Mouse (Mus musculus) liver, embryonic 18 days (tissue): ENCODE data around the gene Ribc2. TPM values are rescaled to one million over a fixed set of nuclear protein-coding genes. Genes with fewer than 3 reads are reported as not detected.

Source experiments
- polyA plus RNA-seq: library from polyadenylated mRNA; depleted of rRNA; stranded (reverse); fragments of >200 nt; gene quantifications from 2 replicates; pipeline ENCODE4 v1.2.3, GENCODE M21; 2012; rRNA removed

Ribc2 gene
- polyA plus RNA-seq: not detected in 2 replicates

GRCm38 (mm10) chr15:85131275-85132192 lies at the start of gene Ribc2, which contains the start of gene Smc1b:
Gene Ribc2, plus strand, starts transcription at chr15:85132078.
Gene Smc1b, minus strand, starts transcription at chr15:85131964.

Other genes starting within 250 kb of the Ribc2 start
- 0.26 and 0.28 TPM in 2 replicates for gene Gm29666, start 212.0 kb upstream of the Ribc2 start, polyA plus RNA-seq
- gene Nup50, start 208.7 kb upstream of the Ribc2 start, polyA plus RNA-seq: 7.2 and 7.7 TPM in 2 replicates
- 2.3 TPM in 2 replicates for gene 5031439G07Rik, start 143.5 kb upstream of the Ribc2 start, polyA plus RNA-seq
- not detected in 2 replicates for gene Upk3a, start 114.9 kb upstream of the Ribc2 start, polyA plus RNA-seq
- 2.4 and 3.1 TPM in 2 replicates for gene Fam118a, start 103.1 kb upstream of the Ribc2 start, polyA plus RNA-seq
- 0.57 and 0.60 TPM in 2 replicates for gene Smc1b, start 114 bp upstream of the Ribc2 start, polyA plus RNA-seq
- 2.9 and 3.0 TPM in 2 replicates for gene Fbln1, start 73.9 kb downstream of the Ribc2 start, polyA plus RNA-seq
- 52.0 and 56.6 TPM in 2 replicates for gene Atxn10, start 204.2 kb downstream of the Ribc2 start, polyA plus RNA-seq